Mouse (Mus musculus) forebrain, embryonic 11.5 days (tissue): ENCODE data around the gene Nectin3. TPM values are rescaled to one million over a fixed set of nuclear protein-coding genes. Genes with fewer than 3 reads are reported as not detected.
A peak's percentile ranks its signal among the peaks of the same experiment; 100 is the strongest.

Experiments
- ATAC-seq: fragments of 200-750 bp; cut with Nextera tagmentation; replicated peaks from 2 replicates; pipeline ENCODE4 v1.8.0; 2017; ENCODE audit warnings: moderate TSS enrichment; ENCODE audit not compliant: low FRiP score
- DNase-seq: peaks from one replicate; pipeline ENCODE4 v3.0.0-alpha.2; 2017; ENCODE audit warnings: low spot score
- H3K27ac ChIP-seq: fragments of 300-500 bp; sonication (generic); 2 replicates; pipeline ENCODE4 v1.5.1; 2014; ENCODE audit warnings: low read depth, low read length
- H3K27me3 ChIP-seq: fragments of 300-500 bp; sonication (generic); 2 replicates; pipeline ENCODE4 v1.6.1; 2014; ENCODE audit warnings: mild to moderate bottlenecking, low read length, mixed read lengths; ENCODE audit not compliant: control insufficient read depth, insufficient read depth
- H3K36me3 ChIP-seq: fragments of 300-500 bp; sonication (generic); 2 replicates; pipeline ENCODE4 v1.6.1; 2014; ENCODE audit warnings: mild to moderate bottlenecking, low read length, moderate library complexity, mixed read lengths; ENCODE audit not compliant: control insufficient read depth, insufficient read depth
- H3K4me1 ChIP-seq: fragments of 300-500 bp; sonication (generic); replicated peaks from 2 replicates; pipeline ENCODE4 v1.6.1; 2014; ENCODE audit warnings: low read length, mixed read lengths; ENCODE audit not compliant: control insufficient read depth, insufficient read depth
- H3K4me2 ChIP-seq: fragments of 300-500 bp; sonication (generic); 2 replicates; pipeline ENCODE4 v1.6.1; 2014; ENCODE audit warnings: low read depth, mild to moderate bottlenecking, low read length, moderate library complexity, mixed read lengths; ENCODE audit not compliant: severe bottlenecking
- H3K4me3 ChIP-seq: fragments of 300-500 bp; sonication (generic); 2 replicates; pipeline ENCODE4 v1.5.1; 2014; ENCODE audit warnings: low read depth, low read length
- H3K9ac ChIP-seq: fragments of 300-500 bp; sonication (generic); 2 replicates; pipeline ENCODE4 v1.6.1; 2014; ENCODE audit warnings: low read length
- H3K9me3 ChIP-seq: fragments of 300-500 bp; sonication (generic); 2 replicates; pipeline ENCODE4 v1.6.1; 2016; ENCODE audit warnings: low read length, mixed read lengths; ENCODE audit not compliant: control insufficient read depth
- WGBS: fragments of 180-500 bp; shearing (Covaris S2); extraction: QIAGEN DNeasy Blood & Tissue Kit; methylation state at CpG from one replicate; pipeline ENCODE4 v1.1.7; 2014; 5-methylcytosine and 5-hydroxymethylcytosine counted together
- polyA plus RNA-seq: library from polyadenylated mRNA; unstranded; fragments of >200 nt; fragmentation: Nextera tagmentation; extraction: Ambion mirVana; gene quantifications from 2 replicates; pipeline ENCODE4 v1.2.1, GENCODE M21; 2014

The Nectin3 gene
- polyA plus RNA-seq = 76.6 and 81.0 TPM in 2 replicates

DNA sequence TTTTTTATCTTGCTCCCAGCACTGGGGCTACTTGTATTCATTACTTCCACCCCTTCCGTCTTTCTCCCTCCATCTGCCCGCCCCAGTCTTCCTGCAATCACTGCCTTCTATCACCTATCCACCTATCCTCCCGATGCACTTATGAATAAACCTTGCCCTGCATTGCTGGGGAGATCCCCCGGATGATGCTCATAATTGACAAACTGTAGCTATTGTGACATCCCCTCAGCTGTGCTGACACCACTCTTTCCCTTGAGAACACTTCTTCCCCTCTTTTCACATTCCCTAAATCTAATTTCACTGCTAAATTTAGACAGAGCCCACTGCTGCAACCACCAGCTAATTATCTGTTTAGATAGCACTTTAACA, at the start of gene Nectin3:
Nectin3 (minus strand) TSS at position 105 of the 369 bp plus-strand sequence.
- H3K4me2 ChIP-seq = peak within 1 kb of the TSS; percentile 67
- peak within 1 kb of the TSS; percentile 93 for H3K27ac ChIP-seq
- no peaks in the 10 kb centered on the region for H3K27me3 ChIP-seq
- H3K4me3 ChIP-seq = peak within 1 kb of the TSS; percentile 90
- ATAC-seq (no peak), DNase-seq (no peak)
- H3K9me3 ChIP-seq = no peaks in the 10 kb centered on the region
- H3K4me1 ChIP-seq = peaks cover 2% of the 10 kb centered on the region; the same call in 1 of the 2 replicates
- no peaks in the 10 kb centered on the region for H3K36me3 ChIP-seq
- WGBS = 6% methylated on average over 4 of the region's 4 CpGs
- peak within 1 kb of the TSS; percentile 97 for H3K9ac ChIP-seq

DNA sequence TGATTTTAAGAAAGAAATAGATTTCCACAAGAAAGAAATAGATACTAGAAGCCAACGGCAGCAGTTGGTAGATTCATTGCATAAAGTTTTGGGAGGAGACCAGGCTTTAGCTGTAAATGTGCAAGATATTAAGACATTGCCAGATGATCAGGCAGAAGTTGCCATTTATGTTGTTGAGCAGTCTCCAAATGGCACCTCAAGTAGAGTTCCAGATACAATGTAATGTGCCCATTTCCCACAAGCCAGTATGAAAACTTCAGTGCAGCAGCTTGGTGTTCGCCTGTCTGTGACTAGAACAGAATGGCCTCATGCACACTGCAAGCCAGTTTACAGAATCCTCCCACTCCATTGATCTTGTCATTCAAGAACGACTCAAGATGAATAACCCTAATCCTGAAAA, 39.8 kb upstream of the Nectin3 start:
- Histone ChIP-seq H3K9ac (no peak overlapping the region), H3K4me1 (no peaks in the 10 kb centered on the region), H3K9me3 (no peaks in the 10 kb centered on the region), H3K4me3 (no peak overlapping the region), H3K36me3 (no peaks in the 10 kb centered on the region), H3K4me2 (no peak overlapping the region), H3K27ac (no peak overlapping the region), H3K27me3 (no peaks in the 10 kb centered on the region)
- ATAC-seq (no peak), DNase-seq (no peak)
- 80% methylated on average over 3 of the region's 3 CpGs for WGBS

DNA sequence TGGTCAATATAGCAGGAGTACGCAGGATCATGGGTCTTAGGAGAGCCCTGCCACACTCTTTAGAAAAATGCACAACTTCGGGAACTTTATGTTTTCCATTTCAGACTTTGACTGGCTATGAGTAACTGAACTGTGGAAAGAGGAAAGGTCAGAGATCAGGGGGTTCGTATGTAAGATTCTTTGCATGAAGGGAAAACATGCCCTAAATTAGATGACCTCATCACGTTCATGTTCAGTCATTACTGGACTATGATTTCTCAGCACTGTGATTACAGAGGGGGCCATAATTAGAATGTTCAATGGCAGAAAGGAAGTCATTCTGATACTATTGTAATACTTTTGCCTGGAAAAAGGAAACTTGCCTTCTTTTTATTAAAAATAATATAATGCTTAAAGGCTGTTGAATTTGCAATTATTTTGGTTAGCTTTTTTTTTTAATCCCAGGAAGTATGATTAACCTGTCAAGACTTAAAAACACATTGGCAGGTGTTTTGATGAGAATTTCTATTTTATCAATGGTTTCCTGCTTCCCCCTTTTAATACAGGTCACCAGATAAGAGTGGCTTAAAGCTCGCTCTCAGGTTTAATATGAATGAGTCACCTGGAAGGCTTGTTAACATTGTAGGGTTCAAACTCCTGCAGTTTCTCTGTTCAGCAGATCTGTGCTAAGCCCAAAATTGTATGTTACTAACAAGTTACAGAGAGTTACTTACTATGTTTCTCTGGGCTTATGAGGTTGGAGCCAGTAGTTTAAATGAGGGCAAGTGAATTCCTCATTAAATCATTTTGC, 34.3 kb upstream of the Nectin3 start:
- Histone ChIP-seq H3K9me3 (no peaks in the 10 kb centered on the region), H3K36me3 (no peaks in the 10 kb centered on the region), H3K4me3 (no peak overlapping the region), H3K4me2 (no peak overlapping the region), H3K9ac (no peak overlapping the region), H3K27ac (no peak overlapping the region), H3K27me3 (no peaks in the 10 kb centered on the region), H3K4me1 (no peaks in the 10 kb centered on the region)
- DNase-seq (no peak), ATAC-seq (no peak)
- 77% methylated on average over 5 of the region's 5 CpGs for WGBS

DNA sequence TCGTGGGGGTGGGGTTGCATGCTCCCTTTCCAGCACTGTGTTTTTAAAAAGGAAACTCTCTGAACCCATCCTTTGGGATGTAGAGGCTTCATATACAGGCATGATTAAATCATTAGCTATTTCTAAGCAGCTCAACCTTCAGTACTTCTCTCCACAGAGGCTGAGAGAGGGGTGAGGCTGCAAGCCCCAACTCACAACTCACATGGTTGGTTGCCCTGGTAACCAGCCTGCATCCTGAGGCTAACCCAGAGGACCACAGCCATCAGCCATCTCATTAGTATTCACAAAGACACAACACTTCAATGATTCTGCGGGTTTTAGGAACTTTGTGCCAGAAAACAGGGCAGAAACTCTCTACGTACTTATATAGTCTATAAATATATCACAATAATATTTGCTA, 32.7 kb upstream of the Nectin3 start:
- no peaks in the 10 kb centered on the region for H3K27me3 ChIP-seq
- no peaks in the 10 kb centered on the region for H3K9me3 ChIP-seq
- DNase-seq (no peak), ATAC-seq (peak; percentile 86)
- H3K4me3 ChIP-seq = no peak overlapping the region
- 57% methylated on average over 3 of the region's 3 CpGs for WGBS
- H3K27ac ChIP-seq = no peak overlapping the region
- H3K4me2 ChIP-seq = no peak overlapping the region
- no peaks in the 10 kb centered on the region for H3K4me1 ChIP-seq
- no peaks in the 10 kb centered on the region for H3K36me3 ChIP-seq
- no peak overlapping the region for H3K9ac ChIP-seq

DNA sequence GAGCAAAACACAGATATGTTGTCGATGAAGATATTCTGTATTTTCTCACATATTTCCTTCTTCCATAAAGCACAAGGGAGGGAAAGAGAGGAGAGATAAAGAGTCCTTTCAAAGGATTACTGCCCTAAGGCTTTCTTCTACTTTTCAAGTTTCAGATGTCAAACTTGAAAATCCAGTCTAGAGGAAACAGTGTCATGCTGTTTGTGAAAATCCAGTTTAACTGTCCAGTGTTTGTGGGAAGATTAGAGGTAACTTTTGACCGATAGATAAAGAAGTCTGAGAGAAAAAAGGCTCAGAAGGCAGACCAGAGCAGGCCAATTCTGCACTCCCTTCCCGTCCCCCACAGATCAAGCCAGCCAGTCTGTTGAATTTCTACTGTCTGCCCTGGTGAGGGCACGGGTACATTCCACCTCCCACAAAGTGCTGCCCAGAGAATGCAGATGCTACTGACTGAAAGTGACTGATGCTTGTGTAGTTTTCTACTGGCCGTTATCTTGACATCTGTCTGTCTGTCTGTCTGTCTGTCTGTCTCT, 22.6 kb upstream of the Nectin3 start:
- no peak overlapping the region for H3K27ac ChIP-seq
- no peaks in the 10 kb centered on the region for H3K27me3 ChIP-seq
- ATAC-seq (no peak), DNase-seq (no peak)
- H3K4me1 ChIP-seq = no peaks in the 10 kb centered on the region
- no peak overlapping the region for H3K4me2 ChIP-seq
- H3K9me3 ChIP-seq = no peaks in the 10 kb centered on the region
- 79% methylated on average over 5 of the region's 5 CpGs for WGBS
- H3K9ac ChIP-seq = no peak overlapping the region
- H3K36me3 ChIP-seq = no peaks in the 10 kb centered on the region
- H3K4me3 ChIP-seq = no peak overlapping the region

DNA sequence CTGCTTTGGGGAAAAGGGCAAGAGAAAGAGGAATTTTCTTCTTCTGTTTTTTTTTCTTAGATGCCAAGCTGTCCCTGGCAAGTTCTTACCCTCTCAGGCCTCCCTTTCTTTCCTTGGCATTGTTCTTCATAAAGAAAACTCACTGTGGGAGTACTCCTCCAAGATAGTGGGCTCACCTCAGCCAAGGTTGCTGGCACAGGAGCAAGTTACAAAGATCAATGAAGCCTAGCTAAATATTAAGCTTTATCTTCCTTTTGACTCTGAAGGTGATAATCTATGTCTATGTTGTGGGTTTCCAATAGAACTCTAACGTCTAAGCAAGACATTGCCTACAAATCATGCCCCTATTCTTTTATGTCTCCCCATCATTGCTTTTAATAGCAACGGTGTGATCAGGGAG, 21.3 kb upstream of the Nectin3 start:
- H3K9me3 ChIP-seq = no peaks in the 10 kb centered on the region
- H3K36me3 ChIP-seq = no peaks in the 10 kb centered on the region
- ATAC-seq = no peak
- H3K4me1 ChIP-seq = no peaks in the 10 kb centered on the region
- no peak overlapping the region for H3K27ac ChIP-seq
- H3K4me3 ChIP-seq = no peak overlapping the region
- no peak overlapping the region for H3K4me2 ChIP-seq
- H3K27me3 ChIP-seq = no peaks in the 10 kb centered on the region
- 89% methylated on average over 2 of the region's 2 CpGs for WGBS
- no peak overlapping the region for H3K9ac ChIP-seq
- DNase-seq = no peak

DNA sequence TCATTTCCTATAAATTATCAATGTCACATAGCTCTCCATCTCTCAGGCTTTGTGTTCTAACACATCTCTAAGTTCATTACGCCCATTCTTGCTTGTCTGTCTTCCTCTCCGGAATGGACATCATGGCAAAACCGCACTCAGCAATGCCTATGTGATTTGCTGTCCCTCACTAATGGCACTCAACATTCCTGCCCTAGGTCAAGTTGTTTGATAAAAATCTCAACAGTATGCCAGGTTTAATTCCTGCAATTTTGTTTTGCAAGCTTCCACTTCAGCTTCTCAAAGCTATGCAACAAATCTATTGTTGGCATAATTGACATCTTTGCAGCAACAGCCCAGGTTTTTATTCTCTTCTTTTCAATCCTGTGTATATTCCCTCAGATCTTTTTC, 9.6 kb upstream of the Nectin3 start:
- H3K9me3 ChIP-seq = no peaks in the 10 kb centered on the region
- 84% methylated on average over 3 of the region's 3 CpGs for WGBS
- no peak overlapping the region for H3K4me3 ChIP-seq
- ATAC-seq = no peak
- DNase-seq = no peak
- H3K27ac ChIP-seq = no peak overlapping the region
- H3K36me3 ChIP-seq = no peaks in the 10 kb centered on the region
- no peaks in the 10 kb centered on the region for H3K27me3 ChIP-seq
- no peaks in the 10 kb centered on the region for H3K4me1 ChIP-seq
- H3K4me2 ChIP-seq = no peak overlapping the region
- no peak overlapping the region for H3K9ac ChIP-seq

DNA sequence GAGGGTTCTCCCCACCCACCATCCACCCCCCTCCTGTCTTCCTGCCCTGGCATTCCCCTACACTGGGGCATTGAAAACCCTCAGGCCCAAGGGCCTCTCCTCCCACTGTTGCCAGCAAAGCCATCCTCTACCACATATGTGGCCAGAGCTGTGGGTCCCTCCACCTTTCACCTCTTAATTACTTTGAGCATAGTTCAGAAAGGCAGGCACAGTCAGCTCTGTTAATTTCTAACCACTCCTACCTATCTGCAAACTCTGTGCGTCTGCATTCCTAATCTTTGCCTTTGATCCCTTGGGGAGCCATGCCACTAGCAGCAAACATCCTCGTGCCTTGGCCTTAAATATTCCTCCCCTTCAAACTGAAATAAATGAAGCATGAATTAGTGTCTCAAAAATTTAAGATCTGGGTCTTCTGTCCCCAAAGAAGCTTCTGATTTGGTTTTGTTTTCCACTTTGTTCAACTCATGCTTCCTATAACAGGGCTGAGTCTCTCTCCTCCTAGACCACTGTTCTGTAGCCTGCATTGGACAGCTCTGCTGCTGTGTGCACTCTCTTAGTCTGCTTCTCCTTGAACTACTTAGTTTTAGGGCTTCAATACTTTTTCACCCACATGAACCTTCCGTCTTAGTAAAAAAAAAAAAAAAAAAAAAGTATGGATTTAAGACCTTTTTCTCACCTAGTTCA, 9.1 kb upstream of the Nectin3 start:
- H3K9me3 ChIP-seq = no peaks in the 10 kb centered on the region
- H3K4me2 ChIP-seq = no peak overlapping the region
- no peak for ATAC-seq
- no peak overlapping the region for H3K27ac ChIP-seq
- no peaks in the 10 kb centered on the region for H3K27me3 ChIP-seq
- DNase-seq = no peak
- H3K4me3 ChIP-seq = no peak overlapping the region
- H3K4me1 ChIP-seq = no peaks in the 10 kb centered on the region
- H3K36me3 ChIP-seq = no peaks in the 10 kb centered on the region
- WGBS = 47% methylated on average over 3 of the region's 3 CpGs
- H3K9ac ChIP-seq = no peak overlapping the region
